Mouse (Mus musculus): ENCODE data around the gene Frmd3. TPM values are rescaled to one million over a fixed set of nuclear protein-coding genes. Genes with fewer than 3 reads are reported as not detected.

The Frmd3 gene
- total RNA-seq, 2 experiments from 2014 or later, result 3.3 to 3.9 TPM

Other genes with a start within 250 kb of the Frmd3 start
- gene Rasef, start 222.4 kb upstream of the Frmd3 start, total RNA-seq (2021), result under 1 TPM in 1 of 2 experiments, not detected in 1; 0.08 TPM
- not detected for gene Gm11758, start 137.2 kb upstream of the Frmd3 start, total RNA-seq (2021)
- gene Gm11757, start 122.3 kb upstream of the Frmd3 start, total RNA-seq (2021), result not detected
- not detected for gene Gm13871, start 107.5 kb upstream of the Frmd3 start, total RNA-seq (2021)
- not detected for gene Gm11756, start 92.7 kb upstream of the Frmd3 start, total RNA-seq (2021)
- gene 2310002L09Rik, start 62.6 kb upstream of the Frmd3 start, total RNA-seq (2021), result not detected
- 10 to 100 TPM; 25.3 to 26.4 TPM for gene Kdm4c, start 229.1 kb downstream of the Frmd3 start, total RNA-seq (2021)

All from layer of hippocampus, postnatal 36 days (tissue).